Mouse (Mus musculus) granulocyte monocyte progenitor cell, adult 5-6 weeks (primary cell): ENCODE results near the gene Nav1. TPM values are rescaled to one million over a fixed set of nuclear protein-coding genes. Genes with fewer than 3 reads are reported as not detected.
"Not testable (repeated sequence)": the region's sequence is repeated elsewhere in the genome, so short reads cannot be mapped to it uniquely, and the experiment has no call there.

Experiments used
- ATAC-seq: replicated peaks from 2 replicates; pipeline ENCODE4 v1.8.0; 2016; ENCODE audit warnings: mild to moderate bottlenecking, moderate TSS enrichment, inconsistent platforms; ENCODE audit not compliant: poor library complexity, severe bottlenecking
- total RNA-seq, 2 experiments: library from RNA; stranded (forward) in 1 of 2; stranded (reverse) in 1 of 2; fragments of 200-712, 200-1000 nt in 1 of 2; fragments of >200 nt in 1 of 2; fragmentation: Nextera tagmentation in 1 of 2; gene quantifications; 2 replicates each; pipeline ENCODE4 v1.2.3; 2014 to 2017

Nav1 gene
- total RNA-seq, 2 experiments from 2014 or later: 3.6 to 16.3 TPM

DNA sequence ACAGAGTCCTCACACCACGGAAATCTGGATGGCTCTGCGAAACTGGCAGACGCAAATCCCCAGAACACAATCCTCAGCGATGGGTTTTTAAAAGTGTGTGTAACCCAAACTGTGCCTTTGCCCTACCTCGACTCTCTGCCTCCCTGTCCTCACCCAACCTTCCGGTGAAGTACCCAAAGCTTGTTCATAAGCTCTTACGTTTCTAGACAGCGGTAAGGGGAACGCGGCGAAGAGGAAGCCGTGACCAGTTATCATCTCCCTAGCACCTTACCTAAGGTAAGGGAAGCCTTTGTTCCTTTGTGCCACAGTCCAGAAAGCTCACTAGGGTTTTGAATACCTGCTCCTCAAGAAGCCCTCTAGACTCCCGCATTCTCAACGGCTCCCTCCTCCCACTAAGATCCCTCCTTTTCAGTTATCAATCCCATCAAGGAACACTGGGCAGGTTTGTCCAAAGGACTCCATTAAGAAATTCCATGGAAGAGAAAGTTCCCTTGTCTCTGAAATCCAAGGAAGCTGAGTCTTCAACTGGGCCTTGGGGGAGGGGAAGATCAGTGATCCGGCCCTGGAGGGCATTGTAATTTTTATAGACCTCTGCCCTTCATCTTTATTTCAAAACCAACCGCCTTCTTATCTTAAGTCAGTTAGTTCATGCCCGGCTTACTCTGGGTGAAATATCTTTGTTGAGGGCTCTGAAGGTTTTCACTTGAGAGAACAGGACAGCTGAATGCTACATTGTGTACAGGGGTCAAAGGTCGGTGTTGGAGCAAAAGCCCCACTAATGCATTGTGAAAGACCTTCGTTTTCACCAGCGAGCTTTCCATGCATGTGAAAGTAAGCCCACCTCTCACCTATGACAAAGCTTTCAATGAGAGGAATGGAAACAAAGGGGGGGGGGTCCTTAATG lies 108.4 kb downstream of the Nav1 start:
- ATAC-seq: no peak

GRCm38 (mm10) chr1:135495048-135495447 lies 112.0 kb downstream of the Nav1 start:
- no peak for ATAC-seq

DNA sequence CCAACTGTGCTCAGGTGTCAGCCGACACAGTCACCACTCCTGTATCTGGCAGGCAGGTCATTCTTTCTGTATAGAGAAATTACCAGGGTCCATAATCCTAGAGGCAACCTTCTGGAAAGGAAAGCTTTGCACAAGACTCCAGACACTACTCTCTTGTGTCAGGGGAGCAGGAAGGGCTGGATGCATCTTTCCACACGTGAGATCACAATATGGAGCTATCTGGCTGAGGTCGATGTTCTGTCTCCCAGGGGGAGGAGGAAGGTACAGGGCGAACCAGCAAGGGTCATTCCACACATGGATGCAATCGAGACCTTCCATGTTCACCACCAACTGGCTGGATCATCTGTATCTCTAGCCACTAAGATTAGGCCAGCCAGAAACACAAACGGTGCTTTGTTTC lies 113.2 kb downstream of the Nav1 start:
- no peak for ATAC-seq

GRCm38 (mm10) chr1:135492406-135492805 lies 114.7 kb downstream of the Nav1 start:
- ATAC-seq: no peak

DNA sequence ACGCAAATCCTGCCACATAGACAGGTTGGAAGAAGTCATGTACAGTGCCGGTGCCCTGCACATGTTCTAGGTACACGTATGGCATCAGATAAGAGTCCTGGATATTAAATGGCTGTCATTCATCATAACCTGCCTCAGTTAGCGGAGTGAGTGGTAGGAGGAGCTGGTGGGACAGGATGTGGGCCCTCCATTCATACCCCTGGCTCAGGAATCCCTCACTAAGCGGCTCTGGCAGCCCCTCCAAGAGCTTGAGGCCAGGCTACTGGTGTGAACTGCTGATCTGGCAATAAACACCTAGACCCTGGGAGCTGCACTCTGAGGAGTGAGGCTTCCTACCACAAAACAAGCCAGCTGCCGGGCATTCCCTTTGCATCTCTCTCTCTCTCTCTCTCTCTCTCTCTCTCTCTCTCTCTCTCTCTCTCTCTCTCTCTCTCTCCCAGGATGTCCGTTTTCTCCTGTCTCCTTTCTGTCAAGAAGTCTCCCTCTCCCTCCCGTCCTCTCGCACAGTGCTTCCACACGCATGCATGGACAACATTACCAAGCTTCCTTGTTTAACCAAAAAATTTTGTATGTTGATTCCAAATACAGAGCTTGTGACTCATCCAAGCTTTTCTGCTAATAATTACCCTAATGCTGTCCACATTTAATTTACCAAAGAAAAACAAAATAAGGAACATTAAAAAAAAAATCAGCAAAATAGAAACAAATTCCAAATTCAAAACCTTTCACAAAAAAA lies 116.0 kb downstream of the Nav1 start:
- ATAC-seq: no peak

DNA sequence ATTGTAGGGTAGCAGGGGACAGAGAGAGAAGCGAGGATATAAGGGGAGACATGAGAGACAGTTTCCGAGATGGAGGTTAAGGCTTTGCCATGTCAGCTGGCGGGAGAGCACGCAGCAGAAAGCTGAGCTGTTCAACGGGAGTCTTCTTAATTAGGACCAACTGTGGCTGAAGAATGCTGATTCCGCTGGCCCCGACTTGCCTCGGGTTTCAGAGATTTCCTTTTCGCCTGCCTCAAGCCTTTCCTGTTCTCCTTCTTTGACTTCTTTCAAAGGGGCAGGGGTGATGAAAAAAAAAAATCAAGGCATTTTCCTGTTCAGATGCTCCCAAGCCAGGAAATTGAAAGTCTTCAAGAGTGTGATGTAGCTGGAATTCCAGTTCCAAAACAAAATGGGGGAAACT lies 118.2 kb downstream of the Nav1 start:
- ATAC-seq: no peak

GRCm38 (mm10) chr1:135485179-135485578 lies 121.9 kb downstream of the Nav1 start:
- ATAC-seq: no peak

- ATAC-seq: not testable (repeated sequence)
Measured at GRCm38 (mm10) chr1:135484503-135485051, 122.5 kb downstream of the Nav1 start.

DNA sequence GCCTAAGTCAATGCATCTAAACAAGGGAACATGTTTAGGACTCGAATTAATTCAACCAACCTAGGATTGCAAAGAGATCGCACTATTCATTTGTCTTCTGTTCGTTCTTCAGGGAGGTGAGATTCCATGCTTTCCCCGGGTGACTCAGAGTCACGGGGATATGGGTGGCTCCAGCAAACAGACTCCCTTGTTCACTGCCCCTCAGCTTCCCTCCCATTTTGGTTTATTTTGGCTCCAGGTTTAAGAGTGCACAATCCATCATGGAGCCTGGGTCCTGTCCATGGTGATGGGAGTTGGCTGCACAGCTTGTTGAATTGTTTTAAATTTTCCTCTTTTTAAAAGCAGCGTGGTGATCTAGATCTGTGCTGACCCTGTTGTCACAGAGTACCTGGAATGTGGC lies 123.1 kb downstream of the Nav1 start:
- ATAC-seq: no peak

DNA sequence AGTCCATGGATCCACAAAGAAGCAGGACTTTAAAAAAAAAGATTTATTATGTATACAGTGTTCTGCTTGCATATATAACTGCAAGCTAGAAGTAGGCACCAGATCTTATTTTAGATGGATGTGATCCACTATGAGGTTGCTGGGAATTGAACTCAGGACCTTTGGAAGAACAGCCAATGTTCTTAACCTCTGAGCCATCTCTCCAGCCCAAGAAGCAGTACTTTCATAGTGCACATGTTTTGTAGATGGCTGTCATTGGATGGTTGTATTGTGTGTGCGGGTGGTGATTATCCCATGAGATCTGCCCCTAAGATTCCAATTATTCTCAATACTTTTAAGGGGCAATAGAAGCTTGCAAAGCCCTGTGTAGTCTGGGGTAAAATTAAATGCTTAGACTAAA lies 124.4 kb downstream of the Nav1 start:
- ATAC-seq: no peak

- no peak for ATAC-seq
Measured at GRCm38 (mm10) chr1:135481656-135482055, 125.4 kb downstream of the Nav1 start.

DNA sequence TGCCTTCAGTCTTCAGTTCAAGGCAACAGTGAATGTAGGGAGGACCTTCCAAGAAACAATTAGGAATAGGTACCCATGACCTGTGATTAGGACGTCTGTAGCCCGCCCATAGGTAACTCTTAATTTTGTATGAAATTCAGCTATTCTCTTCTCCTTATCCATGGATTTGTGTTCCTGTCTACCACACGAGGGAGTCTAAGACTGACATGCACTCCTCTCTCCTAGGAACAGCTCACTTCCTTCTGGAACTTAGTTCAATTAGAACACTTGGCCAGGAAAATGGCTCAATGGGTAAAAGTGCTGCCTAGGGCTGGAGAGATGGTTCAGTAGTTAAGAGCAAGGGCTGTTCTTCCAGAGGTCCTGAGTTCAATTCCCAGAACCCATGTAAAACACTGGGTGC lies 126.3 kb downstream of the Nav1 start:
- ATAC-seq: no peak

- ATAC-seq: no peak
Measured at GRCm38 (mm10) chr1:135475571-135475895, 131.6 kb downstream of the Nav1 start.

GRCm38 (mm10) chr1:135474861-135475570 lies 132.1 kb downstream of the Nav1 start:
- no peak for ATAC-seq

GRCm38 (mm10) chr1:135472536-135472935 lies 134.6 kb downstream of the Nav1 start:
- ATAC-seq: no peak

- no peak for ATAC-seq
Measured at GRCm38 (mm10) chr1:135471742-135472141, 135.4 kb downstream of the Nav1 start.

DNA sequence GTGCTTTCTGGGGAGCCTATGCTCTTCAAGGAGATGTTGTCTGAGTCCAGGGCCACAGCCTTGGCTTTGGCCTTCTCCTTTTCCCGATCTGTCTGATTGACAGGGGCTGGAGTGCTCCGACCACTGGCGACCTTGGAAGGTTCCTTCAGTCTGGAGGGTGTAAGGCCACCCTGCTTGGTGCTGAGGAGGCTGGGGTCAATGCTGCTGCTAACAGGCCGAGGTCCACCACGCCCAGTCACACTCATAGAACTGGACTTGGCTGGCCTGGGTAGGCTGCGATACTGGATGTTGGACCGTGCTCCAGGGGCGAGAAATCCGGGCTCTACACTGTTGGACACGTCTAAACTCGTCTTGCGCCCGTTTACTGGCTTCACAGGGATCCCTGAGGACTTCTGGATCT lies 136.5 kb downstream of the Nav1 start:
- no peak for ATAC-seq

GRCm38 (mm10) chr1:135467462-135467861 lies 139.6 kb downstream of the Nav1 start:
- ATAC-seq: no peak

GRCm38 (mm10) chr1:135466935-135467334 lies 140.2 kb downstream of the Nav1 start:
- no peak for ATAC-seq

DNA sequence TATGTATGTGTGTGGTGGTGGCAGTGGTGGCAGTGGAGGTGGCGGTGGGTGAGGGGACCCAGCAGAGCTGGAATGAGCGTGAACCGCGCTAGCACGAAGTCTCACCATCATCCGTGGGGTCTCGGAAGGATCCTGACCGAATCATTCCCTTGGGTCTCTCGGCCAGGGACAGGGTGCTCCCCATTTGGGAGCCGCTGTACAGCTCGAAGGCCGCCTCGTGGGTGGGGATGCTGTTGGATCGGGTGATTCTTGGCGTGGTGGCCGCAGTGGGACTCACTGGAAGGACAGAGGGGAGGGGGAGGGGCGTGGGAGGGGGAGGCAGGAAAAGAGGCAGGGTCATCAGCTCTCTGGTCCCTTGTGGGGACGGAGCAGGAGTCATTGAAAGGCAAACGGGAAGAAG lies 141.4 kb downstream of the Nav1 start:
- no peak for ATAC-seq

DNA sequence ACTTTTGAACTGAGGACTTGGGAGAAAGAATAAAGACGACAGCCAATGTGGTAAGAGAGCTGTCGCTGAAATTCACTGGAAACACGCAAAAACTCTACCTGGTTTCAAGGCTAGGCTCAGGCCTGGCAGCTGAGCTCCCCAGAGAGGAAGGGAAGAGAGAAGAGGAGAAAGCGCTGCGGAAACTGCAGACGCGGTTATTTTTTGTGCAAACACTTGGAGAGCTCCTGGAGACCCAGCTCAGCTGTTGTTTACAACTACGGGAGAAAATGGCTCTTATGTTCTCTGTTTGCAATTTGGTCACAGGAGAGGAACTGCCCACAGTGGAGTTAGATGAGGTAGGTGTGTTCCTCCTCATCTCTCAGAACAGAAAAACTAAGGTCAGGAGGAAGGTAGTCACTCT lies 144.4 kb downstream of the Nav1 start:
- no peak for ATAC-seq
